Comparison of ENCODE assay signal across 10 mouse cellular contexts in the genomic region with DNA sequence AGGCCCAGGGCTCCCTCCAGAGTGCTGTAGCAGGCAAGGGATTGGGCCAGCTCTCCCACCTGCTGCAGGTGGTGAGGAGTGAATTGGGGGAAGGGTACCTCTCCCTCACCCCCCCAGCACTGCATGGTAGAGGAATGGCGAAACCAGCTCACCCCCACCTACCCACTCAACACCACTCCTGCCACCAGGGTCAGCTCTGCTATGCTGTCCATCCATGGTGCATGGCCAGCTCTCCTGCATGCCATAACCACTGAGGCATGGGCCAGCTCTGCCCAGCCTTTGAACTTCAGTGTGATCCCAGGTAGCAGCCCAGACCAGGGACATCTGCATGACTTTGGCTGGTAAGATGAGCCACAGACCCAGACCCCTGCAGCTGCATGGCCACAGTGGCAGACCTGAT.
"Had no signal": no experiment of that assay in that cellular context is flagged by ENCODE, and none has a peak within 500 bp of the region (broad histone marks: within the 10 kb centered on the region; RNA-seq: fewer than 3 reads in every experiment).

No protein-coding gene starts in this region.

- ATAC-seq: hindbrain, postnatal 0 days had no signal

- H3K9ac ChIP-seq: limb, embryonic 13.5 days; liver, embryonic 14.5 days; neural tube, embryonic 12.5 days had no signal

- DNase-seq: kidney, adult 8-10 months; kidney, postnatal 25 days; layer of hippocampus, adult 9-11 months; layer of hippocampus, postnatal 36 days; lung, adult 18-20 months; thymus, postnatal 4 days had no signal

- H3K27me3 ChIP-seq: limb, embryonic 13.5 days; neural tube, embryonic 12.5 days had no signal

- H3K4me3 ChIP-seq: limb, embryonic 13.5 days; neural tube, embryonic 12.5 days had no signal

- H3K4me1 ChIP-seq: neural tube, embryonic 12.5 days had no signal

- H3K4me2 ChIP-seq: limb, embryonic 13.5 days; neural tube, embryonic 12.5 days had no signal

- H3K9me3 ChIP-seq: limb, embryonic 13.5 days; neural tube, embryonic 12.5 days had no signal

- H3K36me3 ChIP-seq: limb, embryonic 13.5 days; neural tube, embryonic 12.5 days had no signal

- H3K27ac ChIP-seq: hindbrain, postnatal 0 days; limb, embryonic 13.5 days; liver, embryonic 14.5 days; neural tube, embryonic 12.5 days had no signal
